Mouse (Mus musculus): Measurements from ENCODE around the gene Sgo1. TPM values are rescaled to one million over a fixed set of nuclear protein-coding genes. Genes with fewer than 3 reads are reported as not detected.
"Not testable (repeated sequence)": the region's sequence is repeated elsewhere in the genome, so short reads cannot be mapped to it uniquely, and the experiment has no call there.

The Sgo1 gene
- polyA plus RNA-seq, 1 experiment from 2014 or later = 26.8 TPM

GRCm38 (mm10) chr17:53664703-53665382 lies 24.3 kb downstream of the Sgo1 start:
- H3K36me3 ChIP-seq = peaks cover 50% of the 10 kb centered on the region
- 79% methylated on average over 2 of the region's 2 CpGs for WGBS
- no peak for ATAC-seq (ENCODE audit: insufficient number of reproducible peaks, low FRiP score)

GRCm38 (mm10) chr17:53664267-53664666 lies 24.9 kb downstream of the Sgo1 start:
- Histone ChIP-seq H3K9ac (no peak overlapping the region), H3K9me3 (replicated peaks) (no peaks in the 10 kb centered on the region), H3K4me2 (no peak overlapping the region), H3K4me1 (replicated peaks) (peaks cover 7% of the 10 kb centered on the region), H3K4me3 (no peak overlapping the region), H3K27me3 (replicated peaks) (no peaks in the 10 kb centered on the region), H3K36me3 (peaks cover 50% of the 10 kb centered on the region), H3K27ac (ENCODE audit: poor library complexity, severe bottlenecking) (no peak overlapping the region)
- no peak for ATAC-seq (ENCODE audit: insufficient number of reproducible peaks, low FRiP score)
- WGBS = 74% methylated on average over 3 of the region's 3 CpGs

More at GRCm38 (mm10) chr17:53664703-53665382, 24.3 kb downstream of the Sgo1 start:
- H3K27ac ChIP-seq (ENCODE audit: poor library complexity, severe bottlenecking) = no peak overlapping the region
- H3K27me3 ChIP-seq (replicated peaks) = no peaks in the 10 kb centered on the region
- H3K4me1 ChIP-seq (replicated peaks) = peaks cover 7% of the 10 kb centered on the region
- no peak overlapping the region for H3K4me2 ChIP-seq
- H3K4me3 ChIP-seq = no peak overlapping the region
- no peaks in the 10 kb centered on the region for H3K9me3 ChIP-seq (replicated peaks)
- H3K9ac ChIP-seq = no peak overlapping the region

GRCm38 (mm10) chr17:53661056-53661840 lies 27.9 kb downstream of the Sgo1 start:
- peaks cover 51% of the 10 kb centered on the region for H3K36me3 ChIP-seq
- no peak overlapping the region for H3K4me3 ChIP-seq
- peaks cover 7% of the 10 kb centered on the region for H3K4me1 ChIP-seq (replicated peaks)
- WGBS = 38% methylated on average over 6 of the region's 6 CpGs
- ATAC-seq (ENCODE audit: insufficient number of reproducible peaks, low FRiP score) = no peak
- no peaks in the 10 kb centered on the region for H3K9me3 ChIP-seq (replicated peaks)
- no peak overlapping the region for H3K9ac ChIP-seq
- no peak overlapping the region for H3K27ac ChIP-seq (ENCODE audit: poor library complexity, severe bottlenecking)
- no peak overlapping the region for H3K4me2 ChIP-seq
- H3K27me3 ChIP-seq (replicated peaks) = no peaks in the 10 kb centered on the region

GRCm38 (mm10) chr17:53659738-53660137 lies 29.4 kb downstream of the Sgo1 start:
- Histone ChIP-seq H3K27ac (ENCODE audit: poor library complexity, severe bottlenecking) (no peak overlapping the region), H3K4me3 (no peak overlapping the region), H3K27me3 (replicated peaks) (no peaks in the 10 kb centered on the region), H3K9me3 (replicated peaks) (no peaks in the 10 kb centered on the region), H3K36me3 (peaks cover 51% of the 10 kb centered on the region), H3K4me2 (no peak overlapping the region), H3K9ac (no peak overlapping the region), H3K4me1 (replicated peaks) (peaks cover 7% of the 10 kb centered on the region)
- 61% methylated on average over 4 of the region's 4 CpGs for WGBS
- ATAC-seq (ENCODE audit: insufficient number of reproducible peaks, low FRiP score) = no peak

GRCm38 (mm10) chr17:53659230-53659629 lies 29.9 kb downstream of the Sgo1 start:
- peaks cover 56% of the 10 kb centered on the region for H3K36me3 ChIP-seq
- H3K27ac ChIP-seq (ENCODE audit: poor library complexity, severe bottlenecking) = no peak overlapping the region
- WGBS = 83% methylated on average over 8 of the region's 8 CpGs
- no peaks in the 10 kb centered on the region for H3K27me3 ChIP-seq (replicated peaks)
- no peak overlapping the region for H3K4me2 ChIP-seq
- H3K4me3 ChIP-seq = no peak overlapping the region
- H3K4me1 ChIP-seq (replicated peaks) = peaks cover 7% of the 10 kb centered on the region
- H3K9ac ChIP-seq = no peak overlapping the region
- no peaks in the 10 kb centered on the region for H3K9me3 ChIP-seq (replicated peaks)
- no peak for ATAC-seq (ENCODE audit: insufficient number of reproducible peaks, low FRiP score)

GRCm38 (mm10) chr17:53658668-53659067 lies 30.5 kb downstream of the Sgo1 start:
- no peak overlapping the region for H3K4me2 ChIP-seq
- H3K4me1 ChIP-seq (replicated peaks) = peaks cover 7% of the 10 kb centered on the region
- WGBS = 90% methylated on average over 2 of the region's 2 CpGs
- no peaks in the 10 kb centered on the region for H3K27me3 ChIP-seq (replicated peaks)
- no peak overlapping the region for H3K4me3 ChIP-seq
- no peak for ATAC-seq (ENCODE audit: insufficient number of reproducible peaks, low FRiP score)
- H3K27ac ChIP-seq (ENCODE audit: poor library complexity, severe bottlenecking) = no peak overlapping the region
- H3K36me3 ChIP-seq = peaks cover 62% of the 10 kb centered on the region
- no peaks in the 10 kb centered on the region for H3K9me3 ChIP-seq (replicated peaks)
- no peak overlapping the region for H3K9ac ChIP-seq

GRCm38 (mm10) chr17:53657391-53657790 lies 31.7 kb downstream of the Sgo1 start:
- H3K27ac ChIP-seq (ENCODE audit: poor library complexity, severe bottlenecking); H3K27me3 ChIP-seq (replicated peaks); H3K9me3 ChIP-seq (replicated peaks); H3K4me2 ChIP-seq; ATAC-seq (ENCODE audit: insufficient number of reproducible peaks, low FRiP score); H3K4me1 ChIP-seq (replicated peaks); H3K4me3 ChIP-seq; H3K9ac ChIP-seq: not testable (repeated sequence)
- H3K36me3 ChIP-seq = peaks cover 67% of the 10 kb centered on the region
- WGBS = 70% methylated on average over 2 of the region's 2 CpGs

- no peak overlapping the region for H3K9ac ChIP-seq
- peaks cover 6% of the 10 kb centered on the region for H3K4me1 ChIP-seq (replicated peaks)
- peaks cover 63% of the 10 kb centered on the region for H3K36me3 ChIP-seq
- H3K4me2 ChIP-seq = no peak overlapping the region
- ATAC-seq (ENCODE audit: insufficient number of reproducible peaks, low FRiP score) = no peak
- H3K9me3 ChIP-seq (replicated peaks) = no peaks in the 10 kb centered on the region
- H3K27me3 ChIP-seq (replicated peaks) = no peaks in the 10 kb centered on the region
- H3K27ac ChIP-seq (ENCODE audit: poor library complexity, severe bottlenecking) = no peak overlapping the region
- 51% methylated on average over 6 of the region's 6 CpGs for WGBS
- no peak overlapping the region for H3K4me3 ChIP-seq
Measured at GRCm38 (mm10) chr17:53656369-53656860, 32.7 kb downstream of the Sgo1 start.

GRCm38 (mm10) chr17:53655959-53656358 lies 33.2 kb downstream of the Sgo1 start:
- H3K27me3 ChIP-seq (replicated peaks) = no peaks in the 10 kb centered on the region
- H3K27ac ChIP-seq (ENCODE audit: poor library complexity, severe bottlenecking) = no peak overlapping the region
- H3K4me3 ChIP-seq = no peak overlapping the region
- H3K9ac ChIP-seq = no peak overlapping the region
- no peaks in the 10 kb centered on the region for H3K9me3 ChIP-seq (replicated peaks)
- H3K4me2 ChIP-seq = no peak overlapping the region
- peaks cover 2% of the 10 kb centered on the region for H3K4me1 ChIP-seq (replicated peaks)
- 77% methylated on average over 2 of the region's 2 CpGs for WGBS
- peaks cover 63% of the 10 kb centered on the region for H3K36me3 ChIP-seq
- no peak for ATAC-seq (ENCODE audit: insufficient number of reproducible peaks, low FRiP score)

GRCm38 (mm10) chr17:53655081-53655480 lies 34.1 kb downstream of the Sgo1 start:
- no peak overlapping the region for H3K4me3 ChIP-seq
- no peak overlapping the region for H3K9ac ChIP-seq
- ATAC-seq (ENCODE audit: insufficient number of reproducible peaks, low FRiP score) = no peak
- H3K4me2 ChIP-seq = no peak overlapping the region
- no peak overlapping the region for H3K27ac ChIP-seq (ENCODE audit: poor library complexity, severe bottlenecking)
- no peaks in the 10 kb centered on the region for H3K27me3 ChIP-seq (replicated peaks)
- H3K9me3 ChIP-seq (replicated peaks) = no peaks in the 10 kb centered on the region
- peaks cover 58% of the 10 kb centered on the region for H3K36me3 ChIP-seq
- WGBS = 82% methylated on average over 6 of the region's 6 CpGs
- H3K4me1 ChIP-seq (replicated peaks) = no peaks in the 10 kb centered on the region

- H3K4me1 ChIP-seq (replicated peaks) = no peaks in the 10 kb centered on the region
- WGBS = 83% methylated on average over 4 of the region's 4 CpGs
- H3K9ac ChIP-seq = no peak overlapping the region
- H3K36me3 ChIP-seq = peaks cover 53% of the 10 kb centered on the region
- H3K4me3 ChIP-seq = no peak overlapping the region
- H3K27ac ChIP-seq (ENCODE audit: poor library complexity, severe bottlenecking) = no peak overlapping the region
- no peaks in the 10 kb centered on the region for H3K27me3 ChIP-seq (replicated peaks)
- ATAC-seq (ENCODE audit: insufficient number of reproducible peaks, low FRiP score) = no peak
- no peak overlapping the region for H3K4me2 ChIP-seq
- H3K9me3 ChIP-seq (replicated peaks) = no peaks in the 10 kb centered on the region
Measured at GRCm38 (mm10) chr17:53654596-53654995, 34.5 kb downstream of the Sgo1 start.
